Mouse (Mus musculus): ENCODE results near the gene Taf3. TPM values are rescaled to one million over a fixed set of nuclear protein-coding genes. Genes with fewer than 3 reads are reported as not detected.

Gene Taf3
- 6.3 and 6.6 TPM in 2 replicates for polyA plus RNA-seq (2015; fragmentation: Nextera tagmentation; extraction: Ambion mirVana)

DNA sequence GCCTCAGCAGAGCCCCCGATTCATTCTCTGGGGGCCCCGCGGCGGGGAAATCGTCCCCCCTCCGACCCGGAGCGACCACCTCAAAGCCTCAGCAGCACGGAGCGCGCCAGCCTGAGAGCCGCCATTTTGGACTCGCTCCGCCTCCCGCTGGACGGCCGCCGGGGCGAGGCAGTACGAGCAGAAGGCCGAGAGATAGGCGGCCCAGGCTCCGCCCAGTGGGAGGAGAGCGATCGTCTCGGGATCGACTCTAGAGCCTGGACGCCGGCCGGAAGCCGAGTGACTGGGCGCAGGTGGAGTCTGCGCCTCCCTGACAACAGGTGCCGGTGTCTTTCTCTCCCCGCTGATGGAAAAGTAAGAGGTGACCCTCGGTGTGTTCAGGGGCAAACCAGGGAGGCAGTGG lies at the start of gene Taf3:
Taf3 (minus strand) TSS at position 136 of the 400 bp plus-strand sequence.
- H3K27me3 ChIP-seq: no peaks in the 10 kb centered on the region
- H3K36me3 ChIP-seq (replicated peaks): peaks cover 3% of the 10 kb centered on the region; the same call in 1 of the 2 replicates
- peak within 1 kb of the TSS; percentile 90 for H3K4me2 ChIP-seq
- 0% methylated on average over 36 of the region's 36 CpGs for WGBS (ENCODE audit: insufficient replicate concordance)
- peak; percentile 91 for ATAC-seq (ENCODE audit: insufficient read depth)
- no peaks in the 10 kb centered on the region for H3K9me3 ChIP-seq (replicated peaks)
- H3K4me3 ChIP-seq (replicated peaks): peak within 1 kb of the TSS; percentile 93
- H3K4me1 ChIP-seq (replicated peaks): peaks cover 21% of the 10 kb centered on the region
- H3K9ac ChIP-seq: peak within 1 kb of the TSS; percentile 88
- H3K27ac ChIP-seq (replicated peaks): peak within 1 kb of the TSS; percentile 46

DNA sequence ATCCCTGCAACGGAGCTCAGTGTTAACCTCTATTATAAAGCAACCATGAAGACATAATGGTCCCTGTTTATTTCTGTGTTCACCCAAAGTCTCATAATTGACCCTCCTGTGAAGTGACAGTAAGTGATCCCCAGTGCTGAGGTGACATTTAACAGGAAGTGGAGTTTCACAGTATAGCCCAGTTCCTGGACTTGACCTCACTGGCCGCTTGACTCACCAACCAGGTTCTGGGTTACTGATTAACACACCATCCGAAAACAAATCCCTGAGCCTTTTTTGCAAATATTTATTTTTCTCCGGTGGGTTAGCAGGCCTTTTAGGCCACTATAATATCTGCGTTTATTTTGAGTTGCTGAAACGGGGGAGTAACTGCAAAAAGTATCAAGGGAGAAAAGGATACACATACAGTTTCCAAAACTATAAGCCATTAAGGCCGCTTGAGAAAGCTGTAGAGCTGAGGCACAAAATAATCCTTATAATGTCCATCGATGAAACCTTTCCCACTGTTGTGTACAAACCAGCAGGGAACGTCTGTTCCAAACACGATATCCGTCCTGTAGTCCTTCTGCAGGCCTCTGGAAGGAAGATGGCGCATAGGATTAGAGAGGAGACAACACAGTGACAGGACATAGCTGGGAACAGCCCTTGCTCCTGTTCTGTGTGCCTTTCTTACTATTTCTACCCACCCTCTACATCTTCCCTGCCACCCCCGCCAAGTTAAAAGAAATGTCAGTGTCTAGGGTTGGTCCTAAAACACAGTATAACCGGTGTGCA lies 46.1 kb upstream of the Taf3 start:
- no peak overlapping the region for H3K9ac ChIP-seq
- no peaks in the 10 kb centered on the region for H3K9me3 ChIP-seq (replicated peaks)
- H3K4me2 ChIP-seq: no peak overlapping the region
- ATAC-seq (ENCODE audit: insufficient read depth): peak; percentile 64
- peaks cover 40% of the 10 kb centered on the region for H3K36me3 ChIP-seq (replicated peaks)
- 0 out of 2 replicates have a peak, but pooled peaks cover 3% of the 10 kb centered on the region for H3K4me1 ChIP-seq (replicated peaks)
- peak overlapping the region; percentile 41; the same call in 1 of the 2 replicates for H3K27ac ChIP-seq (replicated peaks)
- 76% methylated on average over 14 of the region's 14 CpGs for WGBS (ENCODE audit: insufficient replicate concordance)
- H3K27me3 ChIP-seq: no peaks in the 10 kb centered on the region
- H3K4me3 ChIP-seq (replicated peaks): no peak overlapping the region

DNA sequence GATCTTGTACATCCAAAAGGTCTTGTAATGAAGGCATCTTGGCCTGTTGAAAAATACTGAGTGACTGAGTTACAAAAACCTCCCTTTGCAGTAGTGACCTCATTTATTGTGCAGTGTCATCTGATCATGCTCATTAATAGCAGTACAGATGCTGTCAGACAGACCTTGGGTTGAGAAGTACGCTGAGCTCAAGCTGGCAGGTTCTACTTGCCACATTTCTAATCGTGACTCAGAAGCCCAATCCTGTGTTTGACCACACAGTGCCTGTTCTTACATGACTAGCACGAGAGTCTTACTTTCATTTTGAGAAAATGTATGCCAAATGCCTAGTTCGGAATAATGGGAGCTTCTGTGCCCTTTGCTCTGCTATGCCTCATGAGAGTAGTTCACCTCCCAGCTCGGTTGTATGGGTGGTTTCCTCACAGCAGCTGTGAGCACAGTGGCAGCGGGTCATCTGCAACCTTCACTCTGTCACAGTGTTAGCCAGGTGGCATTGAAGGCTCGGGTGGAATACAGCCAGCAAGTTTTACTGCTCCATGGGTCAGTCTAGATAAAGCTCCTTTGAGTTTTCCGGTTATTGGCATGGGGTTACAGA lies 39.0 kb upstream of the Taf3 start:
- Histone ChIP-seq H3K27me3 (no peaks in the 10 kb centered on the region), H3K36me3 (replicated peaks) (peaks cover 77% of the 10 kb centered on the region), H3K4me2 (no peak overlapping the region), H3K27ac (replicated peaks) (no peak overlapping the region), H3K9ac (no peak overlapping the region), H3K9me3 (replicated peaks) (no peaks in the 10 kb centered on the region), H3K4me3 (replicated peaks) (no peak overlapping the region), H3K4me1 (replicated peaks) (peaks cover 8% of the 10 kb centered on the region)
- 81% methylated on average over 8 of the region's 8 CpGs for WGBS (ENCODE audit: insufficient replicate concordance)
- no peak for ATAC-seq (ENCODE audit: insufficient read depth)

DNA sequence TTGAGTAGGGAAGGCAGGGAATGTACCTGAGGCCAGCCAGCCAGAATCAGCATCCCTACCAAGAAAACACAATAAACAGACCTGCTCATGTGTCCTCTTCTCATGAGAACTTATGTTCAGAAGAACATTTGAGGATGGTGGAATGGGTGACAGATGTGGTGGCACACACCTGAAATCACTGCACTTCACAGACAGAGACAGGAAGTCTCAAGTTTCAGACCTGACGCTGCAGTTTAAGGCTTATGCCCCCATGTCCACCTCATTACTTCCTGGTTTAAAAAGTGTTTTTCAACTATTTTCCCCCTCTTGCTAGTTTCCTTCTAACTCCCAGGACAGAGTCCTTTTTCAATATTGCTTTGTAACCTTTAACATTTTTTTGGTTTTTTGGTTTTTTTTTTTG lies 34.3 kb upstream of the Taf3 start:
- H3K4me2 ChIP-seq: no peak overlapping the region
- no peak for ATAC-seq (ENCODE audit: insufficient read depth)
- no peak overlapping the region for H3K9ac ChIP-seq
- no peak overlapping the region for H3K27ac ChIP-seq (replicated peaks)
- no peaks in the 10 kb centered on the region for H3K9me3 ChIP-seq (replicated peaks)
- H3K4me1 ChIP-seq (replicated peaks): peaks cover 32% of the 10 kb centered on the region
- no peak overlapping the region for H3K4me3 ChIP-seq (replicated peaks)
- H3K36me3 ChIP-seq (replicated peaks): peaks cover 42% of the 10 kb centered on the region
- no peaks in the 10 kb centered on the region for H3K27me3 ChIP-seq
- 58% methylated on average over 1 of the region's 1 CpGs for WGBS (ENCODE audit: insufficient replicate concordance)

- ATAC-seq (ENCODE audit: insufficient read depth): no peak
- 59% methylated on average over 5 of the region's 5 CpGs for WGBS (ENCODE audit: insufficient replicate concordance)
- Histone ChIP-seq H3K4me1 (replicated peaks) (peaks cover 38% of the 10 kb centered on the region), H3K27me3 (no peaks in the 10 kb centered on the region), H3K27ac (replicated peaks) (peak overlapping the region; percentile 79), H3K36me3 (replicated peaks) (peaks cover 32% of the 10 kb centered on the region), H3K4me2 (peak overlapping the region; percentile 74), H3K4me3 (replicated peaks) (peak overlapping the region; percentile 81), H3K9ac (peak overlapping the region; percentile 90), H3K9me3 (replicated peaks) (no peaks in the 10 kb centered on the region)
These were observed 33.2 kb upstream of the Taf3 start for GRCm38 (mm10) chr2:10081453-10082080.

DNA sequence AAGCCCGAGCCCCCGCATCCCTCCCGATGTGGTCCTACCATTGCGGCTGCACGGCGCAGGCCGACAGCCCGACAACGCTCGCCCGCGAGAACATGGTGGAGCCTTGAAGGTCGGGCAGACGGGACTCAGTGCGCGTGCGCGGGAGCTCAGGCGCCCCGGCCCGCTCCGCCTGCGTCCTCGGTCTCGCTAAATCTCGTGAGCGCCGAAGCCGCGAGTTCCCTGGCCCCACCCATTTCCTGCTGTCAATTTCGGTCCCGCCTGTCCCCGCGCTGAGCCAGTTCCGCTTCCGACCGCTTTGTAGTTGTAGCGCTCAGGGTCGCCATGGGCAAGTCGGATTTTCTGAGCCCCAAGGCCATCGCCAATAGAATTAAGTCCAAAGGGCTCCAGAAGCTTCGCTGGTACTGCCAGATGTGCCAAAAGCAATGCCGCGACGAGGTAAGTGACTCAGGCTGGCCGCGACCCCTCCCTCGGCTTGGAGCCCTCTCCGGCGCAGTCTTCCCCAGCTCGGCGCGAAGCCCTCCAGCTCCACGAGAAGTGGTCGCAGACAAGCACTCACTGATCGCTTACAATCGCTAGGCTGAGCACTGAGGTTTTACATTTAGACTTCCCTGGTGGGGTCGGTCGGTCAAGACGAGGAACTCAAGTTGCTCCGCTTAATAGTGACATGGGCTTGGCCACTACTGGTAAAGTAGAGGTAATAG lies 32.1 kb upstream of the Taf3 start, which contains the start of the genes Atp5c1 and Kin:
Atp5c1 (minus strand) TSS at position 201 of the 701 bp plus-strand sequence.
Kin (plus strand) TSS at position 284 of the 701 bp plus-strand sequence.
- no peaks in the 10 kb centered on the region for H3K27me3 ChIP-seq
- peak within 1 kb of the TSS; percentile 81 for H3K27ac ChIP-seq (replicated peaks)
- under 1% methylated on average over 61 of the region's 61 CpGs for WGBS (ENCODE audit: insufficient replicate concordance)
- peak within 1 kb of the TSS; percentile 90 for H3K9ac ChIP-seq
- no peaks in the 10 kb centered on the region for H3K9me3 ChIP-seq (replicated peaks)
- ATAC-seq (ENCODE audit: insufficient read depth): peak; percentile 90
- H3K4me2 ChIP-seq: peak within 1 kb of the TSS; percentile 74
- peaks cover 43% of the 10 kb centered on the region for H3K4me1 ChIP-seq (replicated peaks)
- H3K36me3 ChIP-seq (replicated peaks): peaks cover 31% of the 10 kb centered on the region; the same call in 1 of the 2 replicates
- peak within 1 kb of the TSS; percentile 81 for H3K4me3 ChIP-seq (replicated peaks)

DNA sequence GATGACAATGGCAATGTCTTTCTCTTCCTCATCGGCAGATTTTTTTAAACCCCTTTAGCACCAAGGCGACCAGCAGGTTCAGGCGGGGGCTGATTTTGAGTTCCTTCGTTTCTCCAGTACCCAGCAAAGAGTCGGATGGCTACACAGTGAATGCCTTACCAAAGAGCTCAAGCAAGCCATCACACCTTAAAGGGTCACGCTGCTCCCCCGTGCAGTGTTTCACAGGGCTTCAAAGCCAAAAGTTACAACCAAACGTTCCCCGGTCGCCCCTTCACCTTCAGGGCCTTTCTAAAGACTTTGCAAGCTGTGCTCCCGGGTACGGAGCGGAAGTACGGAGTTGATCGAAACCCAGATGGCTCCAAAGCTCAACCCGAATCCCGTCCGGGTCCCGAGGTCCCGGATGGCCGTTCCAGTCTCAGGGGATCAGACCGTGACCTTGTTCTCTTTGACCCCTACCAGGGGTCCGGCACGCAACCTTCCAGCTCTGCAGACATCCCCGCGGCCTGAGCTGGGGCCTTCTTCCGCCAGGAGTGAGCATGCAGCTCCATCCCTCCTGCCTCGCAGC lies 31.4 kb upstream of the Taf3 start:
- ATAC-seq (ENCODE audit: insufficient read depth): peak; percentile 35
- WGBS (ENCODE audit: insufficient replicate concordance): 0% methylated on average over 28 of the region's 28 CpGs
- peaks cover 47% of the 10 kb centered on the region for H3K4me1 ChIP-seq (replicated peaks)

GRCm38 (mm10) chr2:10076675-10077074 lies 28.3 kb upstream of the Taf3 start:
- no peak for ATAC-seq (ENCODE audit: insufficient read depth)
- no peaks in the 10 kb centered on the region for H3K27me3 ChIP-seq
- H3K4me2 ChIP-seq: no peak overlapping the region
- no peak overlapping the region for H3K4me3 ChIP-seq (replicated peaks)
- no peak overlapping the region for H3K9ac ChIP-seq
- H3K9me3 ChIP-seq (replicated peaks): no peaks in the 10 kb centered on the region
- peaks cover 62% of the 10 kb centered on the region for H3K4me1 ChIP-seq (replicated peaks)
- H3K36me3 ChIP-seq (replicated peaks): peaks cover 24% of the 10 kb centered on the region
- no peak overlapping the region for H3K27ac ChIP-seq (replicated peaks)
- 76% methylated on average over 8 of the region's 8 CpGs for WGBS (ENCODE audit: insufficient replicate concordance)

More for the DNA sequence above, 31.4 kb upstream of the Taf3 start:
- Histone ChIP-seq H3K9me3 (replicated peaks) (no peaks in the 10 kb centered on the region), H3K4me3 (replicated peaks) (peak overlapping the region; percentile 81), H3K27ac (replicated peaks) (peak overlapping the region; percentile 81), H3K4me2 (peak overlapping the region; percentile 74), H3K9ac (peak overlapping the region; percentile 90), H3K36me3 (replicated peaks) (peaks cover 28% of the 10 kb centered on the region; the same call in 1 of the 2 replicates), H3K27me3 (no peaks in the 10 kb centered on the region)

GRCm38 (mm10) chr2:10074470-10074869 lies 26.1 kb upstream of the Taf3 start:
- Histone ChIP-seq H3K4me3 (replicated peaks) (no peak overlapping the region), H3K9ac (no peak overlapping the region), H3K27ac (replicated peaks) (no peak overlapping the region), H3K9me3 (replicated peaks) (no peaks in the 10 kb centered on the region), H3K4me2 (no peak overlapping the region), H3K36me3 (replicated peaks) (peaks cover 38% of the 10 kb centered on the region), H3K4me1 (replicated peaks) (peaks cover 57% of the 10 kb centered on the region), H3K27me3 (no peaks in the 10 kb centered on the region)
- WGBS (ENCODE audit: insufficient replicate concordance): 59% methylated on average over 7 of the region's 7 CpGs
- ATAC-seq (ENCODE audit: insufficient read depth): no peak

GRCm38 (mm10) chr2:10071751-10072150 lies 23.4 kb upstream of the Taf3 start:
- Histone ChIP-seq H3K4me3 (replicated peaks) (no peak overlapping the region), H3K27me3 (no peaks in the 10 kb centered on the region), H3K9ac (no peak overlapping the region), H3K4me1 (replicated peaks) (peaks cover 38% of the 10 kb centered on the region), H3K36me3 (replicated peaks) (peaks cover 52% of the 10 kb centered on the region), H3K4me2 (no peak overlapping the region), H3K27ac (replicated peaks) (no peak overlapping the region), H3K9me3 (replicated peaks) (no peaks in the 10 kb centered on the region)
- no peak for ATAC-seq (ENCODE audit: insufficient read depth)
- WGBS (ENCODE audit: insufficient replicate concordance): 51% methylated on average over 7 of the region's 7 CpGs

Data from liver, embryonic 15.5 days (tissue).